Mouse (Mus musculus): ENCODE data around the gene A4galt.

- TF ChIP-seq CHD2 (IDR thresholded peaks at IDR 0.05; ENCODE audit: low read depth, low read length) = no peak
- no peak for TF ChIP-seq ZNF384 (IDR thresholded peaks at IDR 0.05; ENCODE audit: low read depth, low read length)
Observed at GRCm38 (mm10) chr15:83296771-83297311, 45.3 kb upstream of the A4galt start.

Data from ES-E14 (cell line).